Mouse (Mus musculus) erythroblast, adult 5-6 weeks (primary cell): ENCODE results near the gene Reps1. TPM values are rescaled to one million over a fixed set of nuclear protein-coding genes. Genes with fewer than 3 reads are reported as not detected.

ENCODE experiments used
- ATAC-seq: replicated peaks from 2 replicates; pipeline ENCODE4 v1.8.0; 2016; ENCODE audit warnings: moderate number of reproducible peaks, mild to moderate bottlenecking, moderate TSS enrichment, inconsistent platforms; ENCODE audit not compliant: poor library complexity, low FRiP score, severe bottlenecking
- total RNA-seq, 2 experiments: library from RNA; stranded (forward) in 1 of 2; stranded (reverse) in 1 of 2; fragments of 150-400 nt in 1 of 2; fragments of 200-764, 138-1000 nt in 1 of 2; gene quantifications; 2 replicates each; pipeline versions ENCODE4 v1.2.3 to v1.2.4; 2015 to 2017; ENCODE audit warnings: low replicate concordance in 2 of 2

Reps1 gene
- total RNA-seq, 2 experiments from 2014 or later = 14.7 to 27.5 TPM

DNA sequence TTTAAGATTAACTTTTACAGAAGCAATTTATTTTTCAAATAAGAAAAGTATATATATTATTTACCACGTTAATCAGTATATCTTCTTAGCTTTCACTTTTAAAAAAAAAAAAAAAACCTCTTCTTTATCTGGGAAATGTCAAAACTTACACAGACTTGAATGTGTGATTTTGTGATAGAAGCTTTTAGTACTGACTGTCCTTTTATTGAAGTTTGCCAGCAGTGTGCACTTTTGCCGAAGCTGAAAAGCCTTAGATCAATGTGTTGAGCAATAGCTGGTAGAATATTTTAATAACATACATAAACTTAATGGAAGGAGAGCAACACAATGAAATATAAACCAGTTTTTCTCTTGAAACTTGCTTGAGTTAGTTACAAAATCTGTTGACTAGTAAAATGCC is 5.1 kb downstream of the Reps1 start:
- no peak for ATAC-seq

GRCm38 (mm10) chr10:18061533-18061932 is 5.9 kb downstream of the Reps1 start:
- no peak for ATAC-seq

GRCm38 (mm10) chr10:18064606-18065228 is 9.1 kb downstream of the Reps1 start:
- ATAC-seq = no peak

- no peak for ATAC-seq
Observed at GRCm38 (mm10) chr10:18066031-18066439, 10.4 kb downstream of the Reps1 start.

DNA sequence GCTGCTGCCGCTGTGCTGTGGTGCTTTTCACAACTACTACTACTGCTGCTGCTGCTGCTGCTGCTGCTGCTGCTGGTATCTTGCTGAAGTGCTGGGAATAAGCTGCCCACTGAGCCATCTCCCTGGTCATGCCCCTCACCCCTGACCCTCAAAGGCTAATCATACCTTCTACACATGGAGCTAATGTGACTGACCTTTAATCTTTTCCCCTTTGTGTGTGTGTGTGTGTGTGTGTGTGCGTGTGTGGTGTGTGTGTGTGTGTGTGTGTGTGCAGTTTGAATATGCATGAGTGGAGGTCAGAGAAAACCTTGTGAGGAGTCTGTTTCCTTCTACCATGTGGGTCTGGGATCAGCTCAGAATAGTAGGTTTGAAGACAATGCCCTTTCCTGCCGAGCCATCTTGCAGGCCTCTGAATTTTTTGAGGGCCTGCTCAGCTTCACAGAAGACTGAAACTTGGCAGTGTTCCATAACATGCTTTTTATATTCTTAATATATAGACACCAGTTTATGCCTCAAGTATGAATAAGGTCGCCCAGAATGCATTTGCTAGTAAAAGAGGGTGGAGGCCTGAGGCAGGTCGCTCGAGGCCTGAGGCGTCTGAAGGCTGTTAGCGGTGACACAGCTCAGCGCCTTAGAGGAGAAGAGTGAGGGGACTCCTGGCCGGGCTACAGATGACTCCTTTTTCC is 12.2 kb downstream of the Reps1 start:
- ATAC-seq = no peak

- no peak for ATAC-seq
Observed at GRCm38 (mm10) chr10:18068880-18069279, 13.2 kb downstream of the Reps1 start.

GRCm38 (mm10) chr10:18069576-18069975 is 13.9 kb downstream of the Reps1 start:
- ATAC-seq = no peak

GRCm38 (mm10) chr10:18070144-18070543 is 14.5 kb downstream of the Reps1 start:
- no peak for ATAC-seq

DNA sequence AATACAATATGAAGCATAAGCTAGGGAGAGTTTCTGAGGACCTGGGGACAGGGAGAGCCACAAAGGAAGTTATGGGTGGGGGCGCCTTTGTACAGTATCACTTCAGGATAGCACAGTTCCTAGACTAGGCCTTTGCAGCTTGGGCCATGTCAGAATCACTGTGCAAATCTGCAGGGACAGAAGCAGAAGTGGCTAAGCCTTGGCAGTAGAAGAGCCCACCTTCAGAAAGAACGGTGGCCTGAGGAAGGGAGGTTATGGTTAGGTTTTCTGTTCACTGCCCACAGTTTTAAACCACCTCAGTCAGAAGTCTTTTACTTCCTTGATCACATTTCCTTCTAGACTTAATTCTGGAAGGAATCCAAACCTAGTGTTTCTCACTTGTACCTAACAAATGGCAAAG is 15.0 kb downstream of the Reps1 start:
- ATAC-seq = no peak

DNA sequence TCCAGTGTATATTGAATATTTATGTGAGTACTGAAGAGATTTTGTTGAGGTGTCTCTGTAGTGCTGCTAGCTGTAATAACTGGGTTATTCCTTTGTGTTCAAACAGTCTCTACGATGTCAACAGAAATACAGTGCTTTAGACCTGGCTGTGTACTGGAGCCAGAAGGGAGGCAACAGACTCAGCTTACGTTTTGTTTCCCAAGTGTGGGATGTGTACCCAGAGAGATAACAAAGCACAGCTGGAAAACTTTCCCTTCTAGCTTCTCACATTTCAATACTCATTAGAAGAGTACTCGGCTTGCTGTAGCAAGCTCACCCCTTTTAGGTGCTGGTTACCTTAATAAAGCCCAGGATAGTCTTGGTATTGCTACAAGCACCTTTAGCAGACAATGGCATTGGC is 17.2 kb downstream of the Reps1 start:
- no peak for ATAC-seq

GRCm38 (mm10) chr10:18074383-18075075 is 18.9 kb downstream of the Reps1 start:
- ATAC-seq = no peak

DNA sequence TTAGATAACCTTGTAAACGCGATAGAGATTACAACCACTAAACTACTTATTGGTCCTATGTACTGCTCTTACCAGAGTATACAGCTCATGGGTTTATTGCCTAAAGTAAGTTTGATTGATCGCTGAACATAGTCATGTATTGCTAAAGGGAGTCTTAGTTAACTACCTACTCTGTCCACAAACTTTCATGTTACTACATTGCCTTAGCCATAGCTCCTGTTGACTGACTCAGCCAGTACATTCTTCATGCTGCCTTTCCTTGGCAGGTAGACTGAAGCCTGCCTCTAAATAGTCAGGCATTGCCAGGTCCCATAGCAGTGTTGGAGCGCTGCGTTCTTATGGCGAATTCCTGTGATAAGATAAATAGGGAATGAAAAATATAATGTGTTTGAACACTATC is 20.2 kb downstream of the Reps1 start:
- ATAC-seq = no peak

DNA sequence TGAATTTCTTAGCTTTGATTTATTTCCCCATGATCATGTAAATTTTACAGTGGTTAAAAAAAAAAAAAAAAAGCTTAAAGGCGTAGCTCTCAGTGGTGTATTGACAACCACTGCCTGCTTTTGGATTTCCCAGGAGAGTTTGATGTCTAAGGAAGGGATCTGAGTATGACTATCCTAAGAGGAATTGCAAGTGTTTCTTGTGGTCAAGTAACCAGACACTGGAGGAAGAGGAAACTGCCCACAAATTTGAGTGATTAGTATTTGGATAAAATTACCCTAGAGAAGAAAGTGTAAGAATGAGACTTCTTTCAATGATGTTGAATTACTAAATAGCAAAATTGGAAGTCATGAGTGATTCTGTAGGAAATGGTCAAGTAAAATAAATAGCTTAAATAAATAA is 25.9 kb downstream of the Reps1 start:
- no peak for ATAC-seq

DNA sequence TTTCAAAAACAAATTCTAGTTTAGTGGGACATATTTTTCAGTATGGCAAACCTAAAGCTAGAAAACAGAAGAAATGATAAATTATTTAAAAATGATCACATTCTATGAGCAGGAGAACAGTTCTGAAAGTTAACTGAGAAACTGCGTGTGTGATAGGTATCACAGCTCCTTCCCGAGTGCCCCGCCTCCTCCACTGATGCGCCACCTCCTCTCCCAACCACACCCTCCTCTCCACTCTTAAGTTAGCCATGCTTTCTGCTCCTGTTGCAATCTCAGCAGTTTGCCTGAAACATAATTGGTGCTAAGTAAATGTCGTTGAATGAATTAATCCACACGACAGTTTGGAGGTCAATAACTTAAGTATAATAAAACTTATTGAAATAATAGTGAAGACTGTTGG is 27.1 kb downstream of the Reps1 start:
- ATAC-seq = no peak

GRCm38 (mm10) chr10:18090691-18091090 is 35.0 kb downstream of the Reps1 start:
- ATAC-seq = no peak

DNA sequence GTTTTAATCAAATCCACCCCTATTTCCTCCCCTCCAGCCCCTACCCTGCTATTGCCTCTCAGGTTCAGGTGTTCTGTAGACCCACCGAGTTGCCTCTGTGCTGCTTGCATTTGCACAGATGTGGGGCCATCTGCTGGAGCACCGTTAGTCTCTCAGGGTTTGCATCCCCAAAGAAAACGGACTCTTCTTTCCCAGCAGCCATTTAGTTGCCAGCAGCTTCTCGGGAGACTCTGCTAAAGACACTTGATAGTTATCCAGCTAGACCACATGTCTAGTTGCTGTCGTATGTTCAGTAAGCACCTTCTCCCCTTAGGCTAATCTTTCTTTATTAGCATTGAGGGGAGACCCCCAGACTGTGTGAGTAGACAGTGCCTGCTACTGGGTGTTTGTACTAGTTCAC is 46.5 kb downstream of the Reps1 start:
- ATAC-seq = no peak

DNA sequence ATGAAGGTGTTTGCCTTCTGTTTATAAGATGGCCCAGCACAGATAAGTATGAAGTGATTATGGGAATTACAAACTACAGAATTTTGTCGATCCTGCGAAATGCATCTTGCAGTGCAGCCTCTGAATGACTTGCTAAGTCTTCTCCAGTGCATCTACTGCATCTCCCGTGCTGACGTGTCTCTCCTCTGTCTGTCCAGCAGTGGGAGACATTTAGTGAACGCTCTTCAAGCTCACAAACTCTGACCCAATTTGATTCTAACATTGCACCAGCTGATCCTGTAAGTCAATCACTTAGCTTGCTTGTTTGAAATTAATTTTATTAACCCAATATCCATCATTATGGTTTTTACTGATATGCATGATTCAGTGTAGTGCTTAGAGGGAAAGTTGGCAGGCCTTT is 51.8 kb downstream of the Reps1 start:
- no peak for ATAC-seq

DNA sequence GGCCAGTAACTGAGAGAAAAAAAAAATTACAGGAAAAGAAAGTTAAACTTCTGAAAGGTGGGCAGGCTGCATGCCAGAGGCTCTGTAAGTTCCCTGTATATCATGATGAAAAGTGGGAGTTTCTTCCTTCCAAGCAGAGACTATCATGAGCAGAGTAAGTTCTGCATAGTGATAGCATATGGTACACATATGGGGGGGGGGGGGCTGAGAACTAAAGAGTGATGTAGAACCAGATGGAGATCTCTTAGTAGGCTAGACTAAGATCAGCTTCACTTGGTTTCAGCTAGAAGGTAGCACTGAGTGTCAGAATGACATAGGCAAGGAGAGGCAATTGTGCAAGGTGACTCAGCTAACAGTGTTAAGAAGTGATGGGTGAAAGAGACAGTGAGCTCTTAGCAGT is 55.3 kb downstream of the Reps1 start:
- no peak for ATAC-seq

DNA sequence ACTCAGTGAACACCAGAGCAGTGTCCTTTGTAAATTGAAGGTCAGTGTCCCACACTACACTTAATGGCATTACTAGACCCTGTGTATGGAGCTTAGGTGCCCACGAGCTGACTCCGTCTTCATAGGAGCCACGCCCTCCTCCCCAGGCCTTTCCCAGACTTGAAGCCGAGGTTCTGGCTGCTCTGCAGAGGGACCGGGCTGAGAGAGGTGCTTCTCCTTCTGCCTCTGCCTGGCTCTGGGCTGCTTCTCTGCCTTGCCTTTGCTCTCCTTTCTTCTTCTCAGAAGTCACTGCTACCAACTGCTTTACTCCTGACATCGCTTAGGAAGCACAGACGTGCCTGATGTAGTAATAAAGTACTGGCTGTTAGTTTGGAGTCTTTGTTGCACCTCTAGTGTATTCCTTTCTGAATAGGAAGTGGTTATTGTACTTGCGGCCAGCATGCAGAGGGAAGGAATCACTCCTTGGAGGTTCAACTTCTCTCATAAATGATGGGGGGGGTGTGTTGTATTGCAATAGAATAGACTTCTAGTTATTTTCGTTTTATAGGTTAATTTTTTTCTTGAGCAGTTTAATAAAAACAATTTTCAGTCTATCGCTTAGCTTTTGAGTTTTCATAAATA is 57.9 kb downstream of the Reps1 start:
- no peak for ATAC-seq

GRCm38 (mm10) chr10:18118336-18118735 is 62.7 kb downstream of the Reps1 start:
- no peak for ATAC-seq

DNA sequence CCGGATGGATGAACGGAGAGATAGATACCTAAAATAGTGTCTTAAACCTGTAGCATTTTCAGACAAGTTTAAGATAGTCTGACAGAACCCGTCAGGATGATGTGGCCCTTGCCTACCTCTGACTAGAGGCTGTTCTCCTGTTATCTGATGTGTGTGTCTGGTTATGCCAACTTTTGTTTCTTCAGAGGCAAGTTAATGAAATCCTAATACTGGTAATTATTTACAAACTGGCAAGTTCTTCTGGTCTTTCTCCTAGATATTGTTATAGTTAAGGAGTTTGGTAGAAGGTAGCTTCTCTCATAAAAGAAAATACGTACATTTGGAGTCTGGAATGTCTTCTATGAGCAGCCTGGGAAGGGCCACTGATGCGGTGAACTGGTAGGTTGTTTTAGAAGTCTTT is 74.6 kb downstream of the Reps1 start:
- ATAC-seq = no peak
